Mouse (Mus musculus) heart, postnatal 25 days (tissue): Measurements from ENCODE around the gene Gm20388. TPM values are rescaled to one million over a fixed set of nuclear protein-coding genes. Genes with fewer than 3 reads are reported as not detected.

ENCODE experiments used
- DNase-seq: peaks from one replicate; pipeline ENCODE4 v3.0.0; 2022; ENCODE audit warnings: low spot score
- intact Hi-C: fragments of 180-260 bp; cut with DNase I; formaldehyde crosslinking; loops from one replicate; pipeline ENCODE4 v1.15.1; 2025
- total RNA-seq, 2 experiments: library from RNA; stranded (reverse); gene quantifications; 2 replicates each; pipeline ENCODE4 v1.2.3; 2021

Gm20388 gene
- total RNA-seq, 2 experiments from 2014 or later, result 2.7 TPM; not detected in 1

DNA sequence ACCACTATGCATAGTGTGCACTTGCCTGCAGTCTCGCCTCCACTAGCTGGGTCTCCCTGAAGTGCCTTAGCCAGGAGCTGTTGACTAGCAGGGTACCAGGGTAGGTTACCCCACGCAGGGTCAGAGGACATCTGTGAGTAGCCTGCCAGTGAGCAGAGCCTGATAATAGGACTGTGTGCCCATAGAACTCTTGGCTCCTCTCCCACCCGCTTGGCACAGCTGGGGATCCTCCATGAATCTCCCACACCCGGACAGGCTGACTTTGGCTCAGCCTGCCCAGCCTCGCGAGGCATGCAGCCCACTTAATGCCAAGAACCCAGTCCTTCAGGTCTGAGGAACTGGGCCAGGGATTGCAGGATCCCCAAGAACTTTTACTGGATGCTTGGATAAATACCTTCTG lies 2780.4 kb downstream of the Gm20388 start:
- intact Hi-C loops, result no loop called here
- DNase-seq, result no peak

DNA sequence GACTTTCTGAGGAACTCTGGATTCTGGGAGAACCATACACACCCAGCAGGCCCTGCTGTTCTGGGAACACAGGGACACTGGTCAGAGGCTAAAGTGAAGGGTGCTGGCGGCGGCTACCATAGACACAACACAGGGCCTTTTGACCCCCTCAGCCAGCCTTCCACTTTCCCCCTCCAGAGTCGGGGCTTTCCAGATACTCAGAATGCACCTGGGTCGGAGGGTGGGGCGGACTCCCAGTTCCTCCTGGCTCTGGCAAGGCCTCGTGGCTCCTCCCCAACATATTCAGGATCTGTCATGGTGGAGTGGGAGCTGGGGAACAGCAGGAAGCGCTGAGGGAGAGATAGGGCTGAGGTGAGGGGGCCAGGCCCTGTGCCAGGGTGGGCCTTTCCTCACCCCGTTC lies 2781.5 kb downstream of the Gm20388 start:
- intact Hi-C loops, result no loop called here
- no peak for DNase-seq

DNA sequence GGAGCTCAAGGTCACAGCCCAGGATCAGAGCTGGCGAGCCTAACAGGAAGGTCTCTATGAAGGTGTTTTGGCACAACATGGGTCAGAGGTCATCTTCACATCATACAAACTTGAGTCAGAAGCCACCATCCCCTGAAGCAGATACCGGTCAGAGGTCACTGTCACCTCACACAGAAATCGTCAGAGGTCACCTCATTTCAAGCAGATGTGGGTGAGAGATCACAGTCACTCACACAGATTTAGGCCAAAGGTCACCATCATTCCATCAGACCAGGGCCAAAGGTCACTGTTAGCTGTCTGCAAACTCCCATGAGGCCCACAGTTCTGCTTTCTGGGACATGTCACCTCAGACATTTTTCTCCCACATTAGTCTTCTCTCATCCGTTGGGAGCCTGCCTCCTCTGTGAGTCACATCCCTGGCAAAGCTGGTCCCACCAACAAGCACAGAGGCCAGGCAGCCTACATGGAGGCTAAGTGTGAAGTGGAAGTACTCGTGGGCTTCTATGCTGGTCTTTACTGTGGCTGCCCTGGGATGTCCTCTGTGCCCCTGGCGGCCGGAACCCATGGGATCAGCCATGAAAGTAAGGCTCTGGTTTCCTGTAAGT lies 2784.9 kb downstream of the Gm20388 start:
- intact Hi-C loops, result no loop called here
- DNase-seq, result no peak

DNA sequence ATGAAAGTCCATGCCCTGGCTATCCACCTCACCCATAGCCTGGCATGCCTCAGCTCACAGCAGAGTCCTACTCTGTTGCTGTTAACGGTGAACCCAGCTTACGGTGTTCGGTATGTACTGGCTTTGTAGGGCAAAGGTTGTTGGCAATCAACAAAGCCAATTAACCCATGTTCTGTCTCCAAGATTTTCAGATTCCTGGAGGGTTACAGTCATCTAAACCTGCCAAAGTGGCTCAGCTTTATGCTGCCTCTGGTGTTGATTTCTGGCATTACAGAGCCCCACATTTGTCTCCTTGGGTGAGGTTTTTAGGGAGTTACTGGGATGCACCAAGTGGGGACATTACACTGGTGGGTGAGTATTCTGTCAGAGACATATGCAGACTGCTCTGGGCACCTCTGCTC lies 2786.5 kb downstream of the Gm20388 start:
- intact Hi-C loops, result no loop called here
- DNase-seq, result no peak

DNA sequence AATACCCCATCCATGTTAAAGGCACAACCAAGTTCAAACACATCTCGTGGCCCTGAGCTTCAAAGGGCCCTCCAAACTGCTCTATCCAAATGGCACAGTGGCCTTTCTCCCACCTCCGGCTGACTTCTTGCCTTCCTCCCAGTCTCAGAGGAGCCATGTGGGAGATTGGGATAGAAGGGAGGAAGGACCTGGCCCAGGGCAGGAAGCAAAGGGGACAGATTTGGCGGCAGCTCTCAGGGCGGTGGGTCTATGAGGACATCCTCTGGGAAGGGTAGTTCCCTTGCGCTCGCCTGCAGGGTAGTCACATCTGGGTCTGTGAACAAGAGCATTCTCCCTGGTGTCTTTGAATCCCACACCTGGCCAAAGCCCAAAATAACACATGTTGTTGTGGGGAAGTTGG lies 2786.9 kb downstream of the Gm20388 start:
- intact Hi-C loops, result no loop called here

DNA sequence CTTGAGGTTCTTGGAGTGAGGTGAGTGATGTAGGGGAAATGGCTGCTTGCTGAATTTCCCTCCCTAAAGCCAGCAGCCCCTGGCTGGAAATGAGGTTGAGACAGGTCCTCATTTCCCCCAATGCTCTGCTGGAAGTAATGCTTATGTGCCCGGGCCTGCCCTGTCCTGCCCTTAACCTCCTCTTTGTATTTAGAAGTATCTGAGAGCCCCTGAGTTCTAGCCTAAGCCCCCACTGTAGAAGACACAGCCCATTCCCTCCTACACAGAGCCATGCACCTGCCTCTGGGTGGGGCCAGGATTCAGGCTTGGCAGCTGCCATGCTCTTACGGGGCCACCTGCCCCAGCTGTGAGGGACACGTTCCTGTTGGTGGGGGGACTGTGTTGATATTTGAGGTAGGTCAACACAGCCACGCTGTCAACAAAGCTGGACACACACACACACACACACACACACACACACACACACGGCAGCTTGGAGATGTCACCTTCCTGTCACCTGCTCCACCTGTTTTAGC lies 2787.7 kb downstream of the Gm20388 start:
- intact Hi-C loops, result no loop called here
- DNase-seq, result no peak

More for the DNA sequence above, 2786.9 kb downstream of the Gm20388 start:
- DNase-seq, result no peak

DNA sequence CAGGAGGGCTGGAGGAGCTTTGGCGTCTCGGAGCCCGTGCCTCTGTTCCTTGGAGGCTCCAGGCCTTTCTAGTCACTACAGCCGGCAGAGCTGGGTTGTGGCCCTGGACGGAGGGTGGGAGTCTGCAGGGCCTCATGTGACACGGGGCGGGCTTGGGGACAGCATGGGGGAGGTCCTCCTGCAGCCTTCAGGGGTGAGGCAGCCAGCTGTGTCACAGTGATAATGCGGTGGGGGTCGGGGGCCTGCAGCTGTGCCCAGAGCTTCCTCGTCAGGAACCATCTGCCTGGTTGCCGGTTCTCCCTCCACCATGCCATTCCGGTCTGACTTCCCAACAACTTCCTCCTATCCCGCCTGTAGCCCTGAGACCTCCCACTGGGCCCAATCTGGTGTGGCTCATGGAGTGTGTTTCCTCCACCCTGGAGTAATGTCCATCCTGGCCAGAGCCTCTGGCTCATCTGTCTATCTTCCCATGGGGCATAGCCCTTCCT lies 2788.4 kb downstream of the Gm20388 start, which contains the start of gene Cbfa2t3:
Cbfa2t3 (minus strand) TSS at position 105 of the 488 bp plus-strand sequence.
- intact Hi-C loops, result no loop called here
- peak; percentile 48 for DNase-seq

DNA sequence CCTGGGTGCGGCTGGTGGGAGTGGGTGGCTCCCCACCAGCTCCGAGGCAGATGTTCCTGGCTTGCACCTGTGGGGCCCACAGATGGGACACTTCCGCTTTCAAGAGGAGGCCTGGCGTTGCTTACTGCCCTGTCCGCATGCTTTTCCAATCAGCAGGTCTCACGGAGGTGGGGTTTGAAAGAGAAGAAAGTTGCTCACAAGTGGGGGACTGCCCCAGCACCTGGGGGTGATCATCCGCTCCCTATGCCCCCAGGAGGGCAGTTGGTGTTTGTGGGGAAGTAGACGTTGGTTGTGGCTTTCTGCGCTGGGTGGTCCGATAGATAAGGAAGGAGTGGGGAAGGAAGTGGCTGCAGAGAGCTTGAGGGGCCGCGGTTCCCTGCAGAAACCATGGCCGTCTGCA lies 2790.0 kb downstream of the Gm20388 start:
- DNase-seq, result no peak
- intact Hi-C loops, result no loop called here

DNA sequence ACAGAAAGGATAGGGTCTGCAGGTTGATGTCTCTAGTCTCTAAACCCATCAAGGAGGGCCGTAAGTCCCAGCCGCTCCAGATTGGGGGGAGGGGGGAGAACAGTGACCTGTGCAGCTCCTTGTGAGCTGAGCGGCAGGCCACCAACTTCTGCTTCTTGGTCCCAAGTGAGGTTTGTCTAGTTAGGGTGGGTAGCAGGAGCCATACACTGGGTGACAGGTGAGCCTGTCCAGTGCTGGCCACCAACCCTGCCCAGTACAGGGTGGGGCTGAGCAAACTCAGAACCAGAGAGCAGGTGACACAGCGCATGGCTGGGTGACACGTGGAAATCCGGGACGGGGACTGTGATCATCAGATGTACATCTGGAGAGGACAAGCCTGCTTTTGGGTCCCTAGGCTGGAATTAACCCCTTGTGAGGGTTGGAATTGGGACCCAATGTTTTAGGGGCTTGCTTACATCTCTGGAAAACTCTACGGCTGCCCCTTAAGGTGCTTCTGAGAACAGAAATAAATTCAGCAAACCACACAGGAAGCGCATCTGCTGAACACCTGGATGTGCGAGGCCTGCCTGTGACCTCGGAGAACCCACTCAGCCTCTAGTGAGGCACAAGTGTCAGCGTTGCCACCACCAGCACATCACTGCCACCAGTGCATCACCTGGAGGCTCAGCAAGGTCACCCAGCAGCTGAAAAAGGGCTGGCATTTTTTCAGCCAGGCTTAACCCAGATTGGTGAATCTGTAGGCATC lies 2791.0 kb downstream of the Gm20388 start:
- intact Hi-C loops, result no loop called here
- no peak for DNase-seq

DNA sequence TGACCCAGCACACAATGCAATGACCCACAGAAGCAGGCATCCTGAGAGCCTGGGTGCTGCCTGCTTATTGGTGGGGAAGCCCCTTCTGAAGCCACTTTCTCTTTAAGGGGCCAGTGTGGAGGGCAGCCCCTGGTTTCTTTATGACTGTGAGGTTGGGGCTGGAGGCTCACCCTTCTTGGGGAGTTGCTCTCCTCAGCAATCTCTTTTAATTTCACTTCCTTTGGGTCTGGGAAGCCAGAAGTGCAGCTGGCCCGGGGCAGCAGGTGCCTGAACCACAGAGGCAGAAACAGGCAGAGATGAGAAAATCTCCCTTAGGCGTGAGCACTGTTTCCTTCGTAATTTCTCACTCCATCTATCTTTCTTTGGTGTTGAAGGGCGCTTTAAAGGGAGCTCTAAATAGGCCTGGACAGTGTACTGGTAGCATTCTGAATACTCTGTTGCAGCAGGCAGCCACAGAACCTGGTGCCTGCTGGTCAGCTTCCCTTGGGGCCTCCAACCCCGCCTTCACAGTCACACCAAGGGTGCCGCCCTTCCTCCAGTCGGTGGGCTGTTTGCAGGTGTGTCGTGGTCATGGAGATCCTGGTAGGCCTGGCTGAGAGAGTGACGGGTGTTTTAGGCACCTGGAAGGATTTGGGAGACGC lies 2791.8 kb downstream of the Gm20388 start:
- no peak for DNase-seq
- intact Hi-C loops, result no loop called here

DNA sequence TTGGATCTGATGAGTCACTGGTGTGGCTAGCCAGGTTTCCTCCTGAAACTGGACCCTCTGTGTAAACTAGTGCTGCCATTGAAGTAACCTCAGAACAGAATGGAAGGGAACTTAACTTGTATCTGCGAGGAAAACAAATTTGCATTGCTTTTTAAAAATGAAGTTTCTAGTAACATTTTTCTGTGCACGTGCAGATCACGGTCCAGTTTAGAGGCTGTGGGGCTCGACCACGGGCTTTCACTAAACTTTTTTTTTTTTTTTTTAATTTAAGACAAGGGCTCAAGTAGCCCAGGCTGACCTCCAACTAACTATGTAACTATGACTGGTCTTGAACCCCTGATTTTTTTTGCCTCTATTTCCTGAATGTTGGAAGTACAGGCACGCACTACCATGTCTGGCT lies 2792.3 kb downstream of the Gm20388 start:
- DNase-seq, result no peak
- intact Hi-C loops, result no loop called here

DNA sequence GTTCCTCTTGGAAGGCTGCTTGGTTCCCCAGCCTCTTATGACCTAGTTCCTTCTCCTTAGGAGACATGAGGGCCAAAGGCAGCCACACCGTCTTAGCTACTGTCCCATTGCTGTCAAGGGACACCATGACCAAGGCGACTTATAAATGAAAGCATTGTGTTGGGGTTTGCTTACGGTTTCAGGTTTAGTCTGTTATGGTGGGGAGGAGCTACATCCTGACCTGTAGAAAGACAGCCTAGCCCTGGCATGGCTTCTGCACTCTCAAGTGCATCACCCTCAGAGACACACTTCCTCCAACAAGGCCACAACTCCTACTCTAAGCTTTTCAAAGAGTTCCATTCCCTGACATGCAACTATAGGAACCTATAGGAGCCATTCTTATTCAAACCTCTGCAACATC lies 2794.0 kb downstream of the Gm20388 start:
- intact Hi-C loops, result no loop called here
- no peak for DNase-seq

DNA sequence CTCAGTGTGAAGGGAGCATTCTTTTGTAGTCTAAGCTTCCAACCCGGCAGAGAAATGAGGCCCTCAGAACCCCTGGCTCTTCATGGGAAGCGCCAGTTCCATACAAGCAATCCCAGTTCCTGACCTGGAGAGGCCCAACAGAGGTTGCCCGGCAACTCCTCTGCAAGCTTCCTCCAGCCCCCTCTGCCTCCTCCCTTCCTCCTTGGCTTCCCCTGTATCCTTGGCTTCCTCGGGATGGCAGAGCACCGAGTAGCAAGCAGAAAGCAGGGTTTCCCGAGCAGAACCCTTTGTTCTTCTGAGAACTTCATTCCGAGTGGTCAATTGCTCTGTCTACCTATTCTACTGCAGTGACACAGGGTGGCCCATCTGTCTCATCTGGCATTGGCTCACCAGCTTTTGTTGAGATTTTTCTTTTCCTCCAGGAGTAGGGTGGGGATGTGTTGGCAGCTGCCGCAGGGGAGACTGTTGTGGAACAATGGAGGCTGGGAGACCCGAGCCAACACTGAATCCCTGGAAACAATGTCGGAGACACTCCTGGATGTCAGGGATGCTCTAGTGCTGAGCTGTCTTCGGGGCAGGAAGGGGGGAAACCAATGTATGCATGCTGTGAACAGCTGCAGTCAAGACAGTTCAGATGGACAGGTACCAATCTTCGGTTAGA lies 2795.4 kb downstream of the Gm20388 start:
- DNase-seq, result no peak

DNA sequence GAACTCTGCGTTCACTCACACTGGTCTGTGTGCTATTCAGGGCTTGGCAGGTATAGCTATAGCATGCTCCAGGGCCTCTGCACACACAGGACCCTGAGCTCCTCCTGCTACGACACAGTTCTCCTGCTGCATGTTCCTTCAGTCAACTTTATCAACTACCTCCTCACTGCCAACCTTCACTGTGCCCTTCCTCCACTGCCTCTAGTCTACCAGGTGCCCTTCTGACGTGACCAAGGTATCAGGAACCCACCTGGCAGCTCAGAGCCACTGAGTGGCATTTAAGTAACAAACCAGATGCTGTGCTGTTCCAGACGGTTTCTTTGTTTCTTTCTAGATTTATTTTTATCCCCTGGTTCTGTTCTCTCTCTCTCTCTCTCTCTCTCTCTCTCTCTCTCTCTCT lies 2796.5 kb downstream of the Gm20388 start:
- intact Hi-C loops, result no loop called here
- no peak for DNase-seq

More for the DNA sequence above, 2795.4 kb downstream of the Gm20388 start:
- intact Hi-C loops, result no loop called here

DNA sequence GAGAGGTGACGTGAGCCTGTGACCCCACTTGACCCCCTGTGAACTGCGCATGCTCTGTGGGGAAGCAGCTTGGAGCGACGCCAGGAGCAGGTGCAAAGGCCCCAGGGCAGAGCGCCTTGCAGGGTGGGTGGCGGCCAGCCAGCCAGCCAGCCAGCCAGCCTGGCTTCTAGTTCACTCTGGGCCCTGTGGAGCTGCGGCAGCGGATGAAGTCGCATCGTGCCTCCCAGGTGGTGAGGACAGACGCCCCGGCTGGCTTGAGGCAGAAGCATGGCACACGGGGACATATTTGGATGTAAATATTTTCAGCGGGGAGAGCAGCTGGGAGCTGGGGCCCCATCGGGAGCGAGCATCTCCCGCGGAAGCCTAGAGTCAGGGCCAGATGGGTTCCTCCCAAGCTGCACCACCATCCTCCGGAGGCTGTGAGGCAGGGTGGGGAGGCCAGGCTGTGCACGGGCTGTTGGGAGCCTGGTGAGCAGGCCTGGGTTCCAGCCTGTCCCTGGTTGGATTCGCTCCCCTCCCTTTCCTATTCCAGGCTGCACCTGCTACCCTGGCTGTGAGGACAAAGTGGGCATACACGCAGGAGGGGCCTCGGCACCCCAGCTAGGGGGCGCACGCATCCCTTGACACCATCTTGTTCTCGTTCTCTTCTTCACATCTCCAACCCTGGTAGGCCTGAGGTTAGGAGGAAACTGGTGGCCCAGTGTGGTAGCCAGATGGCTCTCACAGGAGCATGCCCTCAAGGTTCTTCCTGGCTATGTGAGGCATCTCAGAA lies 2798.9 kb downstream of the Gm20388 start:
- intact Hi-C loops, result no loop called here
- DNase-seq, result no peak

DNA sequence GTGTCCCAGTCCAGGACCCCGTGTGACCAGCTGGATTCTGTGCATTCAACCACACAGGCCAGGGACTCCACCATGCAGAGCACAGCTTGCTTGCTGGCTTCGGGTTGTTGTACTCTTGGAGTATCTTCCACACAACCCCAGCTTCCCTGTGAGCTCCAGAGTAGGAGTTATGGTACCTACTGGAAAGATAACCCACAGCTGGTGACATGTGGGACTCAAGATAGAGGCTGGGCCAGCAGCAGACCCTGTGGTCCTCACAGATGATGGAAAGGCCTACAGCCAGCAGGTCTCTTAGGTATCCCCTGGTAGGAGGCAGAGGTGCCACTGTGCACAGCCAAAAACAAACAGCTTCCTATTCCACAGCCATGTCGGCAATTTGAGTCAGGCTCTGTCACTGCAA lies 2800.8 kb downstream of the Gm20388 start:
- intact Hi-C loops, result no loop called here
- DNase-seq, result no peak

DNA sequence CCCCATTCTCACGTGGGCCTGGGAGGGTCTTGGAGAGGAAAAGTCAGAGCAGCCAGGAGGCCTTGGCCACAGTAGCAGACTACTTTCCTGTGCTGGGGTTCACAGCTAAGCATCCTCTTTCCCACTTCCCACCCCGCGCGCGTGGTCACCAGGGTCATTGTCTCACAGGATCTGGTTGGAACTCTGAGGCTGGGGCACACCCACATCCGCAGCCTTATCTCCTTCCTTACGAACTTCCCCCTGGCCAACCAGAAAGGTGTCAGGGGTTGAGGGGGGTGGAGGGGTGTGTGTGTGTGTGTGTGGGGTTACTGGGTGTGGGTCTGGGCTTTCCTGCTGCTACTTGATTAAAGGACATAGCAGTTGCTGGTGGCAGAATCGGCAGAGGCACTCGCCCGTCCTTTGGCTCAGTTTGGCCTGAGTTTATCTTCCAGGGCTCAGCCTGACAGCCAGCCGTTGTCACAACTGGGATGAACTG lies 2801.3 kb downstream of the Gm20388 start:
- DNase-seq, result peak; percentile 77
- intact Hi-C loops, result loop anchor here (2.0 kb wide), 1 partner anchor 33 kb away; no protein-coding TSS in a partner anchor

DNA sequence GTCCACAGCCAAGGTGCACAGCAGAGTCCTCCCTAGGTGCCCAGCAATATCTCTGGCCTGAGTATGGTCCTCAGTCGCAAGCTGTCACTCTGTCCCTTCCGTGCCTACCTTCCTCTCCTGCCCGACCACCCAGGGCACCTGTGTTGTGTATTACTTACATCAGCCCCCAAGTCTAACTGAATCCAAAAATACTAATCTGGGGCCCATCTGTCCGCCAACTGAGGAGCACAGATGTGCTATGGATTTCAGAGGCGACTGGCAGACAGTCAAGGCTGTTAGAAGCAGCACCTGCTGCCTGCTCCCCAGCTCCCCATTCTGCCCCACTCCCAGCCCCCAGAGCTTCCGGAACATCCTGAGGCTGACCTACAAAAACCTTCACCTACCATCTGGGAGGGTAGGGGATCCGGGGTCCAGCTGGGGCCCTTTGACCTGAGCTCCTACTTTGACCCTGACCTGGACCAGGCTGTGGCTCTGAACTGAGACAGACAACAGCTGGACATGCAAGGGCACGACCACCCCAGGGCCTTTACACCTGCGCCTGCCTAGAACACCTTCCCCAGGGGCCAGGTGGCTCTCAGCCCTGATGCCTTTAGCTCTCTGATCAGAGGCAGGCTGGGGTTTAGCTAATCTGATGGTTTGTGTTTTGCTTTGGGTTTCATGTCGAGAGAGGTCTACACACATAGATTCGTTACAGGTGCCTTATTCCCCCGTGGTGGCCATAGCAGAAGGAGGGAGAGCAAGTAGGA lies 2801.9 kb downstream of the Gm20388 start:
- intact Hi-C loops, result loop anchor here (2.0 kb wide), 1 partner anchor 34 kb away; no protein-coding TSS in a partner anchor
- no peak for DNase-seq

DNA sequence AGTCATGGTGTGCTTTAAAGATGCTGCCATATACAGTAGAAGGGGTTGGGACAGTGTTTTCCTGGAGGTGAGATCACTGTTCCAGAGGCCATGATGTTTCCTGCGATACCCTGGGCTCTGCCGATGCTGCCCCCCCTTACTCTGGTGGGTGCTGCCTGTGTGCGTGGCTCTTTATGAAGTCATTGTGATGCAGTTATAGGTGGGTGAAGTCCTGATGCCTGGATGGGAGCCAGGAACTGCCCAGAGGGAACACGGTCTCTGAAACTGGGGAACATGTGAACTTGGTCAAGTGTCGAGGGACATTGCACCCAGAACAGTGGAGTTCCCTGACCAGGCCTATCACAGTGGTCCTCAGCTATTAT lies 2802.5 kb downstream of the Gm20388 start:
- DNase-seq, result no peak
- intact Hi-C loops, result loop anchor here (2.0 kb wide), 1 partner anchor 34 kb away; no protein-coding TSS in a partner anchor
